Mouse (Mus musculus): Measurements from ENCODE around the gene Msmo1.

DNA sequence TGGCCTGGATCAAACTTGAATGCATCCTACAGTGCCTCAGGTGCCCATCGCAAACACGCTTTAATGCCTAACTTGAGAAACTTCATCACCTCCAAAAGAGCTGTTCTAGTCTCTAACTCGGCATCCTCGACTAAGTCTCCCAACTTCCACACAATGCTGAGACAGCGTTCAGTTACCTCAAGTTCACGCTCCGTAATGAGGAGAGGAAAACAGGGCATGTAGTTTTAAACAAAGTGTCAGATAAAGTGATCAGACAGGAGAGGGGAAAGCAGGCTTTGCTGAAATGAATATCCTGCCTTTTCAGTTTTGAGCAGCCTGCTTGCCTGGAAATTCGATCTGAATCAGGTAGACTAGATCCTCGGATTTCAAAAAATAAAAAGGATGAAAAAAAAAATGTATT lies 996 bp downstream of the Msmo1 start:
- TF ChIP-seq CTCF (IDR thresholded peaks at IDR 0.05; ENCODE audit: extremely low read depth, insufficient read depth, low read length) (no peak), POLR2A (IDR thresholded peaks at IDR 0.05; ENCODE audit: extremely low read depth, insufficient read depth, low read length) (no peak)
